Mouse (Mus musculus): ENCODE measurements around the gene Dgka.
A peak's percentile ranks its signal among the peaks of the same experiment; 100 is the strongest.
"Not testable (repeated sequence)": the region's sequence is repeated elsewhere in the genome, so short reads cannot be mapped to it uniquely, and the experiment has no call there.

Dgka gene

DNA sequence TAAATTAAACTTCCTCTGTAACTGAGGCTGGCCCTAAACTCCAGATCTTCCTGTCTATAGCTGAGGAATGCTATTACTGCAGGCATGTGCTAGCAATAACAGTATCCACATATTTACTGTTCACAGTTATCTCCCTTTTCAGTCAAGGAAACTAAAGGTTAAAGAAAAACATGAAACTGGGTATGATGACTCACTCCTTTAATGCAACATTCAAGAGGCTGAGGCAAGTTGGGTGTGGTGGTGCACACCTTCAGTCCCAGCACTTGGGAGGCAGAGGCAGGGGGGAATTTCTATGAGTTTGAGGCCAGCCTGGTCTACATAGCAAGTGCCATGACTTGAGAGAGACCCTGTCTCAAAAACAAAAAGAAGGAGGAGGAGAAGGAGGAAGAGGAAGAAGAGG, 12.7 kb downstream of the Dgka start:
- DNase-seq (ENCODE audit: low read depth, low spot score) = no peak

DNA sequence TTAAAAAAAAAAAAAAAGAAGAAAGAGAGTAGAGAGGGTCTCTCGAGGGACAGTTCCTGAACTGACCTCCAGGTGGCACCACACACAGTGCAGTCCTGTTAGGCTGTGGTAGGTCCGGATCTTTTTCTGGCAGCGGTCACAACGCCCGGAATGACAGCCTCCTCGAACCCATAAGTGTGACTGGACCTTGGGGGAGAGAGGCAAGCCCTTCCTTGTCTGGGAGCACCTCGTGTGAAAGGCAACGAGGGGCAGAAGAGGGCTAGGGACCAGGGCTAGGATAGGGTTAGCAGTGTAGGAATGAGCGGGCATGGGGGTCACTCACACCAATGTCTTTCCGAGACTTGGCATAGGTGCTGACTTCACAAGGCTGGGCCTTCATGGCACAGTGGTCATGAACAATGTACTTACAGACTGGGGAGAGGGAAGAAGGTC, 13.6 kb downstream of the Dgka start:
- DNase-seq (ENCODE audit: low read depth, low spot score) = no peak

DNA sequence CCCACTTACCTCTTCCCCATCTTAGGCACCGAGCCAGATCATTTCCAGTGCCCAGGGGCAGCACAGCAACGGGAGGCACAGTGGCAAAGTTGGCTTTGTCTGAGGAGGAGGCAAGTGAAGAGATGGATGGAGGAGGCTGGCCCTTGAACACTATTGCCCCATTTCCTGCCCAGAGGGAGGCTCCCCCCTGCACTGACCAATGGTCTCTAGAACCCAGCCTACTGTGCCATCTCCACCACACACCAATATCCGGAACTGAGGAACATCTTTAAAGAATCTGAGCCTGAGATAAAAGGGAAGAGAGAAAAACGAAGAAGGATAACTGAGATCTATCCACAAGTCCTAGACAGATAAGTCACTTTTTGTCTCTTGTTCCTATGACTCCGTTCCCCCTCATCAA, 16.6 kb downstream of the Dgka start:
- DNase-seq (ENCODE audit: low read depth, low spot score) = no peak

DNA sequence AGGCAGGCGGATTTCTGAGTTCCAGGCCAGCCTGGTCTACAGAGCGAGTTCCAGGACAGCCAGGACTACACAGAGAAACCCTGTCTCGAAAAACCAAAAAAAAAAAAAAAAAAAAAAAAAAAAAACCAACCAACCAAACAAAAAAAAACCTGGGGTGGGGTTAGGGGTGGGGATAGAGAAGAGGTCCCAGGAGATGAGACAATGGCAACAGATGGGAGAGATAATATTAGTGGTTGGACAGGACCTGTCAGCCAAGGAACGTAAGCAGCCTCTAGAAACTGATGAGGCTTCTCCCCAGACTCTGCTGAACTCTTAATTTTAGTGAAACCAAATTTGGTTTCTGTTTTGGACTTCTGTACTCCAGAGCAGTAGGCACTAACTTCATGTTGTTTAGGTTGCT, 19.2 kb downstream of the Dgka start:
- not testable (repeated sequence) for DNase-seq (ENCODE audit: low read depth, low spot score)

DNA sequence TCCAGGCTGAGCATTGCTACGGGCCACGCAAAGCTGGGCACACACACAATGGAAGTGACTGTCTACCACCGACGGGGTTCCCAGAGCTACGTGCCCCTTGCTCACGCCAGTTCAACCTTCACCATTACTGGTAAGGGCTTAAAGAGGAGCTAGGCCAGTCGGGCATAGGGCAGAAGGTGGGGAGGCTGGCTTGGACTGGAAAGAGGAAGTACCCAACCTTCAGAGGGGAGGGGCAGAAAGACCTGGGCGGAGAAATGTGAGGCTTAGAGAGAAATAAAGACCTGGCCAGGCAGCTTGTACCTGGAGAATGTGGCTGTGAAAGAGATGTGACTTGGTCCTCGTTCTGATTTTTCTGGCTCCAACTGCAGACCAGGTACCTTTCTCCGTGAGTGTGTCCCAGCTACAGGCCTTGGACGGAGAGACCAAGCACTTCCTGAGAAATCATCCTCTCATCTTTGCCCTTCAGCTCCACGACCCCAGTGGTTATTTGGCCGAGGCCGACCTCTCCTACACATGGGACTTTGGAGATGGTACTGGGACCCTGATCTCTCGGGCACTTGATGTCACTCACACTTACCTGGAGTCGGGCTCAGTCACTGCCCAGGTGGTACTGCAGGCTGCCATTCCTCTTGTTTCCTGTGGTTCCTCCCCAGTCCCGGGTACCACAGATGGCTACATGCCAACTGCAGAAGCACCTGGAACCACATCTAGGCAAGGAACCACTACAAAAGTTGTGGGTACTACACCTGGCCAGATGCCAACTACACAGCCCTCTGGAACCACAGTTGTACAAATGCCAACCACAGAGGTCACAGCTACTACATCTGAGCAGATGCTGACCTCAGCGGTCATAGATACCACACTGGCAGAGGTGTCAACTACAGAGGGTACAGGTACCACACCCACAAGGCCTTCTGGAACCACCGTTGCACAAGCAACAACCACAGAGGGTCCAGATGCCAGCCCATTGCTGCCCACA, 28.8 kb downstream of the Dgka start:
- DNase-seq (ENCODE audit: low read depth, low spot score) = no peak

- peak; percentile 53 for DNase-seq (ENCODE audit: low read depth, low spot score)
These were observed 33.3 kb downstream of the Dgka start for GRCm38 (mm10) chr10:128711318-128711717.

DNA sequence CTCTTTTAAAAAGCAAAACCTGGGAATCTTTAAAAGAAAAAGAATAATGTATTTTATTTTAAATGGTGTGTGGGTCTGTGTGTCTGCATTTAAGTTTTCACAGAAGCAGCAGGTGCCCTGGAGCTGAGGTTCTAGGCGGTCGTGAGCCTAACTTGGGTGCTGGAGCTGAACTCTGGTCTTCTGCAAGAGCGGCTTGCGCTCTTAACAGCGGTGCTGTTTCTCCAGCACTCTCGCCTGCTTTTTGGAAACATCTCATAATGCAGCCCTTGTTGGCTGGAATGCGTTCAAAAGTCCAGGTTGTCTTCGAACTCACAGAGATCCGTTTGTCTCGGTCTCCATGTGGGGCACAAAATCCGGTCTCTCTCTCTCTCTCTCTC, 39.4 kb downstream of the Dgka start:
- DNase-seq (ENCODE audit: low read depth, low spot score) = no peak

- DNase-seq (ENCODE audit: low read depth, low spot score) = peak; percentile 92
These were observed 40.0 kb downstream of the Dgka start, which contains the start of gene Cdk2 for GRCm38 (mm10) chr10:128704491-128705316. TSS of gene Cdk2 (minus strand) at chr10:128705031.

DNA sequence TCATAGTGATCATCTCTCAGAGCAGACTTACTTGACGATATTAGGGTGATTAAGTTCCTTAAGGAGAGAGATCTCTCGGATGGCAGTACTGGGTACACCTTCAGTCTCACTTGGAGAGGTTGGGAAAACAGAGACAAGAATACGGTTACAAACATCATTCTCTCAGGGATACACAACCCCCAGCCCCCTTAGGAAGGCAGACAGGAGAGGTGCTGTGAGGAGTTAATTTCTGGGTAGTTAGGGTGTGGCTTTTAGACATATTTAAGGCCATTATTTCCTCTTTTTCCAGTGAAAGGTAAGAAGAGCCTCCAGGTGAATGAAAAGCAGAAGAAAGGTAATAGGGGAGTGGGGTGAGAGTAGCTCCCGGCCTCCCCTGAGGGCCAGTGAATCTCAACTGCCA, 40.8 kb downstream of the Dgka start, which contains the start of gene Pmel:
Pmel (plus strand) TSS at position 301 of the 400 bp plus-strand sequence.
- DNase-seq (ENCODE audit: low read depth, low spot score) = no peak

- no peak for DNase-seq (ENCODE audit: low read depth, low spot score)
These were observed 42.2 kb downstream of the Dgka start for GRCm38 (mm10) chr10:128702328-128703007.

DNA sequence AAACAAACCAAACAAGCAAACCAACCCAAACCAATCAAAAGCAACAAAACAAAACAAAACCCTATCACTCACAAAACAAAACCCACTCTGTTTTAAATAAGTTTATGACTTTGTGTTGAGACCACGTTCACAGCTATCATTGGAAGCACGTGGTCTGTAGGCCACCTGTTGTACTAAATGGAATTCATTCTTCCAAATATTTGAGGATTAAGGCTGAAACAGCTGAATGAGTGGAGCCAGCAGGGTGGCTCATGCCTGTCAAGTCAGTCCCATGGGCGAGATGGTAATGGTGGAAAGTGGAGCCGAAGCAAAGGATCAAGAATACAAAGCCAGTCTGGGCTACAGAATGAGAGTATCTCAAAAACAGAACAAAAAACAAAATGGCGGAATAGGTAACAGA, 43.9 kb downstream of the Dgka start:
- DNase-seq (ENCODE audit: low read depth, low spot score) = no peak

- no peak for DNase-seq (ENCODE audit: low read depth, low spot score)
These were observed 45.0 kb downstream of the Dgka start for GRCm38 (mm10) chr10:128699611-128700010.

DNA sequence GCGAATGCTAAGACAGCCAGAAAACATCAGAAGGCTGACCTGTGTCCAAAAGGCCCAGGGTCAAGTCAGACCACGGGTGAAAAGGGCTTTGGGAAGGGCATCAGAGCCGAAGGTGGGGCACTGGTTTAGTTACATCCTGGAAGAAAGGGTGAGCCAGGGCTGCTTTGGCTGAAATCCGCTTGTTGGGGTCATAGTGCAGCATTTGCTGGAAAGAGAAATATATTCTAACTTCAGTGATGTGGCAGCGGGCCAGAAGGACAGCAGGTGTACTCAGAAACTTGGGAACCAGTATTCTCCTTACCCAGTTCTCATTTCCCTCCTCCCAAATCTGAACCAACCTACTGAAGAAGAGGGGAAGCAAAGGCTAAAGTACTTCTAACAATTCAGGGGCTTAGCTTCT, 45.6 kb downstream of the Dgka start:
- DNase-seq (ENCODE audit: low read depth, low spot score) = no peak

GRCm38 (mm10) chr10:128697072-128697725, 47.5 kb downstream of the Dgka start:
- peak; percentile 67 for DNase-seq (ENCODE audit: low read depth, low spot score)

DNA sequence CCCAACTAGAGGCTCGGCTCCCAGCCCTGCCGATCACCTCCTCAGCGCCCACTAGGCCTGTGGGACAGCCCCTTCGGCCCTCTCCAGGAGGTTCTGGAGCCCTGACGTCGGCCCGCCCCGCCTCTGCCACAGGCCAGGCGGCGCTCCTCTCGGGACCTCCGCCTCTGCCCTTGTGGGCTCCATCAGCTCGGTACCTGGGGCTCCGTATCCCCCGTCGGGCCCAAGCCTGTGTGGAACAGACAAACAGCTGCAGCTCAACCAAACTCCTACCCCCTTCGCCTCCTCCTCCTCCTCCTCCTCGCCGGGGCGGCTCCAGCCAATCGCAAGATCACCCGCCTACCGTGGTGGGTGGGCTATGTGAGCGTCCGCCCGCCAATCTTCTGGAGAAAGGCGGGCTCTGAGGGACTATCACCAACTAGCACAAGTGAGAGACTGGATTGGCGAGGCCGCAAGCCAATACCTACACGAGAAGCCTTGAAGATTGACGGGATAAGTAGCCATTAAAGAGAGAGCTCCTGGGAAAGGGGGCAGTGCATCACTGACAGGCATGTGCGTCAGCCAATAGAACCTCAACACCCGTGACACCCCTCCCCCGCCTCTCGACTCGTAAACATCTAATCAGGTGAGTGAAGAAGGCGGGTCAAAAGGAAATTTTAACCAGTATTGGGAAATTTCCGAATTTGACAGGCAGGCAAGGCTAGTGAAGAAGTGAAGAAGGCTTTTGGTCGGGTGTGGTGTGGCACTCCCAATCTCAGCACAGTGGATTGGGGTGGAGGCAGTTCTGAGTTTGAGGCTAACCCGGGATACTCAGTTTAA, 48.5 kb downstream of the Dgka start, which contains the start of gene Rab5b:
Rab5b (minus strand) TSS at position 273 of the 816 bp plus-strand sequence.
- DNase-seq (ENCODE audit: low read depth, low spot score) = peak; percentile 100

- peak; percentile 54 for DNase-seq (ENCODE audit: low read depth, low spot score)
These were observed 49.2 kb downstream of the Dgka start for GRCm38 (mm10) chr10:128695411-128695991.

GRCm38 (mm10) chr10:128674469-128675008, 70.1 kb downstream of the Dgka start:
- DNase-seq (ENCODE audit: low read depth, low spot score) = no peak

DNA sequence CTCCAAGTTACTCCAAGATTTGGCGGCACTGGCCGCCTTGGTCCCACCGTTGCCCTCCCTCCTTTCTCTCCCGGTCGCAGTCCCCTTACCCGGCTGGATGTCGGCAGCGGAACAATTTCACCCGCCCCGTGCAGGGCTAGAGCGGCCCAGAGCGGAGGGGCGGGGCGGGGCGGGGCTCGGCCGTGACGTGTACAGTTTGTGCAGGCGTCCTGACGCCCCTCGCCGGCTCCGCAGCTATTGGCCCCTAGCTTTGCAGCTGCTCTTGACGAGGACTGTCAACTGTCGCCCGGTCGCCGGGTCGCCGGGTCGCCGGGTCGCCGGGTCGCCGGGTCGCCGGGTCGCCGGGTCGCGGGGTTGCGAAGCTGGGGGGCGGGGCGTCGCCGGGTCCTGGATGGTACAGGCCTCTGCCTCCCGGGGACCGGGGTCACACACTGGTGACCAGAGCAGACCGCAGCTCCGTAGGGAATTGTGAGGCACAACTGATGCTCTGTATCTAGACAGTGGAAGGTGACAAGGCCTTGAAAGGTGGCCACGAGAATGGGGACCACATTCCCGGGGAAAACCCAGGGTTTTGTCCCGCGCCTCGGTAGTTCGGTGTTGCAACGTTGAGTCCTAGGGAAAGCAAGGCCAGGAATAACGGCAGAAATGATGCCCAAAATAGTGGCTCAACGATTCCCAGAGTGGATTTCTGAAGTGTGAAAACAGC, 70.7 kb downstream of the Dgka start, which contains the start of gene Suox:
Suox (minus strand) TSS at position 311 of the 706 bp plus-strand sequence.
- DNase-seq (ENCODE audit: low read depth, low spot score) = peak; percentile 73

DNA sequence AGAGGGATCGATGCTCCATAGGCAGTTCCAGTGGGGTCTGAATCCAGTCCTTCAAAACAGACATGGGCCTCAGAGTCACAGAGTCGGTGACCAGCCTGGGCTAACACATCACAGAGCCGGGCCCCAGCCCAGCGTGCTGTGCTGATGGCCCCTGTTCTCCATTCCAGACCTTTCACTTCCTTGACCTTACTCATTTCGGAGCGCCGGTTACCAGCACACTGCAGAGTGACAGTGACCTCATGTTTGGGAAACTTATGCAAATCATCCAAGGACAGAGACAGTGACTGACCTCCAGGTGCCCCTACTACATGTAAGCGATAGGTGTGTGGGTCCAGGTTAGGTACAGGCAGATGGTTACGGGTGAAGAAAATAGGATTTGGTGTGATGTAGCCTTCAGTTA, 73.5 kb downstream of the Dgka start:
- DNase-seq (ENCODE audit: low read depth, low spot score) = no peak
